ENCODE assay signal across 11 mouse cellular contexts in the genomic region with DNA sequence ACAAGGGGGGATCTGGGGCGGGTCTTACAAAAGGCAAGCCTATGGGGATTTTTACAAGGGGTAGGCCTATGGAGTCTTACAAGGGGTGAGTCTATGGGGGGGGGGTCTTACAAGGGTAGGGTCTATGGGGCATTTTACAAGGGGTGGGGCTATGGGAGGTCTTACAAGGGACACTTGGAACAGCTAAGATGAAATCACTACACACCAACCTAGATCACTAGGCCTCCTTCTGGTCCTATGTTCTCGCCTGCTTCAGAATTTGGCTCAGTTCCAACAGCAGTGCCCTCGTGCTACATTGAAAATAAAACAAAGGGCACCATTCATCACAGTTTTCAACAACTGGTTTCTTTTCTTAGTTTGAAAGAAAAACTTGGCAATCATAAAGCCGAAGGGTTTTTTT.
DNase-seq lines count a peak whose midpoint lies in the region; ATAC-seq and TF ChIP-seq lines count a peak whose summit lies in the region.
"Had no signal": no experiment of that assay in that cellular context is flagged by ENCODE, and none has a peak within 500 bp of the region (broad histone marks: within the 10 kb centered on the region; RNA-seq: fewer than 3 reads in every experiment).

No protein-coding gene starts in this region.

- no peaks in the 10 kb centered on the region for H3K4me1 ChIP-seq in intestine, embryonic 15.5 days (replicated peaks)
- 0 out of 2 replicates have a peak, but pooled peaks cover 2% of the 10 kb centered on the region for H3K4me1 ChIP-seq in intestine, postnatal 0 days (replicated peaks; ENCODE audit: control insufficient read depth, insufficient read depth, low read length)
- H3K4me1 ChIP-seq in hindbrain, embryonic 10.5 days (replicated peaks), result peaks cover 9% of the 10 kb centered on the region
- H3K4me1 ChIP-seq in midbrain, embryonic 14.5 days (ENCODE audit: control insufficient read depth, insufficient read depth, low read length), result no peaks in the 10 kb centered on the region

- TF ChIP-seq CTCF in intestine, postnatal 0 days (IDR thresholded peaks at IDR 0.05; ENCODE audit: low read depth), result no peak

- no peak overlapping the region for H3K27ac ChIP-seq in intestine, embryonic 15.5 days
- no peak overlapping the region for H3K27ac ChIP-seq in intestine, postnatal 0 days (ENCODE audit: low read depth, low read length)
- 0 out of 2 replicates have a peak overlapping the region, but pooled peaks have one; percentile 23 for H3K27ac ChIP-seq in hindbrain, embryonic 10.5 days
- H3K27ac ChIP-seq in midbrain, embryonic 14.5 days (replicated peaks; ENCODE audit: low read depth, low read length), result no peak overlapping the region

- no peaks in the 10 kb centered on the region for H3K36me3 ChIP-seq in intestine, embryonic 15.5 days
- H3K36me3 ChIP-seq in intestine, postnatal 0 days (ENCODE audit: control insufficient read depth, insufficient read depth), result no peaks in the 10 kb centered on the region
- no peaks in the 10 kb centered on the region for H3K36me3 ChIP-seq in hindbrain, embryonic 10.5 days
- H3K36me3 ChIP-seq in midbrain, embryonic 14.5 days (ENCODE audit: control insufficient read depth, insufficient read depth, low read length), result no peaks in the 10 kb centered on the region

- no peak overlapping the region for H3K4me3 ChIP-seq in intestine, embryonic 15.5 days (replicated peaks)
- no peak overlapping the region for H3K4me3 ChIP-seq in intestine, postnatal 0 days (ENCODE audit: low read depth, low read length)
- no peak overlapping the region for H3K4me3 ChIP-seq in hindbrain, embryonic 10.5 days
- H3K4me3 ChIP-seq in midbrain, embryonic 14.5 days (replicated peaks; ENCODE audit: low read depth, low read length), result no peak overlapping the region

- no peak overlapping the region for H3K9ac ChIP-seq in intestine, embryonic 15.5 days
- no peak overlapping the region for H3K9ac ChIP-seq in intestine, postnatal 0 days (ENCODE audit: low read depth, low read length)
- H3K9ac ChIP-seq in midbrain, embryonic 14.5 days (replicated peaks; ENCODE audit: low read length), result no peak overlapping the region
- H3K9ac ChIP-seq: liver, postnatal 0 days had no signal

- H3K9me3 ChIP-seq in intestine, embryonic 15.5 days, result no peaks in the 10 kb centered on the region
- H3K9me3 ChIP-seq in intestine, postnatal 0 days (ENCODE audit: control insufficient read depth), result no peaks in the 10 kb centered on the region
- H3K9me3 ChIP-seq in hindbrain, embryonic 10.5 days, result no peaks in the 10 kb centered on the region
- no peaks in the 10 kb centered on the region for H3K9me3 ChIP-seq in midbrain, embryonic 14.5 days (ENCODE audit: control insufficient read depth, low read length)

- peak; percentile 69 for DNase-seq in brain, adult 2 months (ENCODE audit: low read depth, low spot score)
- DNase-seq in hindbrain, embryonic 10.5 days (ENCODE audit: low spot score), result no peak
- peak; percentile 45 for DNase-seq in midbrain, embryonic 14.5 days
- no peak for DNase-seq in yolk sac, embryonic 10.5 days (ENCODE audit: low spot score)
- no peak for DNase-seq in layer of hippocampus, postnatal 10 days (ENCODE audit: low spot score in 2 of 2)
- no peak for DNase-seq in spleen, postnatal 4 days (ENCODE audit: low spot score in 2 of 2)
- DNase-seq: gastrocnemius, postnatal 10 days; liver, postnatal 0 days had no signal

- no peak overlapping the region for H3K4me2 ChIP-seq in intestine, embryonic 15.5 days (replicated peaks)
- no peak overlapping the region for H3K4me2 ChIP-seq in intestine, postnatal 0 days (replicated peaks; ENCODE audit: low read depth)
- no peak overlapping the region for H3K4me2 ChIP-seq in midbrain, embryonic 14.5 days (ENCODE audit: low read length)

- 0 out of 2 replicates have a peak, but pooled peaks have one; percentile 49 for ATAC-seq in intestine, embryonic 15.5 days
- no peak for ATAC-seq in intestine, postnatal 0 days
- ATAC-seq in midbrain, embryonic 14.5 days (ENCODE audit: low FRiP score, low TSS enrichment), result peak; percentile 46
- ATAC-seq: liver, postnatal 0 days had no signal

- H3K27me3 ChIP-seq in intestine, embryonic 15.5 days (replicated peaks), result no peaks in the 10 kb centered on the region
- no peaks in the 10 kb centered on the region for H3K27me3 ChIP-seq in intestine, postnatal 0 days (replicated peaks; ENCODE audit: control insufficient read depth, insufficient read depth, low read length)
- H3K27me3 ChIP-seq in hindbrain, embryonic 10.5 days (ENCODE audit: insufficient read depth, poor library complexity, severe bottlenecking), result no peaks in the 10 kb centered on the region; the same call in 1 of the 2 replicates
- no peaks in the 10 kb centered on the region for H3K27me3 ChIP-seq in midbrain, embryonic 14.5 days (ENCODE audit: control insufficient read depth, insufficient read depth, low read length)
- H3K27me3 ChIP-seq: CH12.LX had no signal

- 43% methylated on average over 4 of the region's 4 CpGs for WGBS in intestine, embryonic 15.5 days
- 47% methylated on average over 4 of the region's 4 CpGs for WGBS in intestine, postnatal 0 days
- 71% methylated on average over 4 of the region's 4 CpGs for WGBS in hindbrain, embryonic 10.5 days
- WGBS in midbrain, embryonic 14.5 days, result 50% methylated on average over 4 of the region's 4 CpGs

Comparison
In these comparisons a context has a peak if more than half of its experiments do, and no peak if none do; other contexts are left out.
1. DNase-seq: peak in brain, adult 2 months (single experiment) and midbrain, embryonic 14.5 days (single experiment); none in hindbrain, embryonic 10.5 days (single experiment), yolk sac, embryonic 10.5 days (single experiment), layer of hippocampus, postnatal 10 days (0 of 2) and spleen, postnatal 4 days (0 of 2).